Mouse (Mus musculus): ENCODE measurements around the gene Cacna2d1. TPM values are rescaled to one million over a fixed set of nuclear protein-coding genes. Genes with fewer than 3 reads are reported as not detected.

The Cacna2d1 gene
- polyA plus RNA-seq, 1 experiment from 2014 or later, result 20.3 TPM

GRCm38 (mm10) chr5:15985901-15986300, 51.4 kb downstream of the Cacna2d1 start:
- Histone ChIP-seq H3K27me3 (no peaks in the 10 kb centered on the region), H3K4me2 (no peak overlapping the region), H3K36me3 (no peaks in the 10 kb centered on the region), H3K27ac (no peak overlapping the region), H3K9me3 (no peaks in the 10 kb centered on the region), H3K4me1 (peaks cover 5% of the 10 kb centered on the region; the same call in 1 of the 2 replicates), H3K9ac (no peak overlapping the region), H3K4me3 (no peak overlapping the region)
- 59% methylated on average over 4 of the region's 4 CpGs for WGBS
- no peak for ATAC-seq (ENCODE audit: insufficient number of reproducible peaks, low FRiP score, low TSS enrichment, low read depth)

- H3K4me2 ChIP-seq, result no peak overlapping the region
- no peaks in the 10 kb centered on the region for H3K9me3 ChIP-seq
- no peak overlapping the region for H3K4me3 ChIP-seq
- H3K36me3 ChIP-seq, result no peaks in the 10 kb centered on the region
- WGBS, result 61% methylated on average over 12 of the region's 12 CpGs
- ATAC-seq (ENCODE audit: insufficient number of reproducible peaks, low FRiP score, low TSS enrichment, low read depth), result no peak
- H3K9ac ChIP-seq, result no peak overlapping the region
- no peak overlapping the region for H3K27ac ChIP-seq
- no peaks in the 10 kb centered on the region for H3K27me3 ChIP-seq
- no peaks in the 10 kb centered on the region for H3K4me1 ChIP-seq
These were observed 57.1 kb downstream of the Cacna2d1 start for GRCm38 (mm10) chr5:15991428-15992139.

GRCm38 (mm10) chr5:15993252-15993944, 58.9 kb downstream of the Cacna2d1 start:
- no peak for ATAC-seq (ENCODE audit: insufficient number of reproducible peaks, low FRiP score, low TSS enrichment, low read depth)
- Histone ChIP-seq H3K9ac (no peak overlapping the region), H3K36me3 (no peaks in the 10 kb centered on the region), H3K27ac (no peak overlapping the region), H3K27me3 (no peaks in the 10 kb centered on the region), H3K4me1 (no peaks in the 10 kb centered on the region), H3K9me3 (no peaks in the 10 kb centered on the region), H3K4me3 (no peak overlapping the region), H3K4me2 (no peak overlapping the region)
- 75% methylated on average over 4 of the region's 4 CpGs for WGBS

GRCm38 (mm10) chr5:15997190-15997589, 62.7 kb downstream of the Cacna2d1 start:
- no peak for ATAC-seq (ENCODE audit: insufficient number of reproducible peaks, low FRiP score, low TSS enrichment, low read depth)
- no peaks in the 10 kb centered on the region for H3K36me3 ChIP-seq
- H3K9me3 ChIP-seq, result no peaks in the 10 kb centered on the region
- H3K27ac ChIP-seq, result no peak overlapping the region
- no peaks in the 10 kb centered on the region for H3K4me1 ChIP-seq
- WGBS, result 86% methylated on average over 3 of the region's 3 CpGs
- no peaks in the 10 kb centered on the region for H3K27me3 ChIP-seq
- H3K9ac ChIP-seq, result no peak overlapping the region
- H3K4me2 ChIP-seq, result no peak overlapping the region
- no peak overlapping the region for H3K4me3 ChIP-seq

DNA sequence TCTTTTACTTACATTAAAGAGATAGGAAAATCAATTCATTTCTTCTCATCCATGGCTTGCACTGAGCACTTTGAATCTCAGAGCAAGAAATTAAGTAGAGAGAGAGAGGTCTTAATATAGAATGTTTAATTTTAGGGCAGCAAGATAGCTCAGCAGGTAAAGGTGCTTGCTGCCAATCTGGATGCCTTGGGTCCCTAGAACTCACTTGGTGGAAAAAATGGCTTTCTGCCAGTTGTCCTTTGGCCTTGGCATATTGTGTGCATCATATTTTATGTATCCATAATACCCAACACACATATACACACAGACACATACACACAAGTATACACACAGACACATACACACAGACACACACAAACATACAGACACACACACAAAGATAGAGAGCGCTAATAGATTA, 63.3 kb downstream of the Cacna2d1 start:
- no peak overlapping the region for H3K9ac ChIP-seq
- no peak for ATAC-seq (ENCODE audit: insufficient number of reproducible peaks, low FRiP score, low TSS enrichment, low read depth)
- H3K36me3 ChIP-seq, result no peaks in the 10 kb centered on the region
- no peak overlapping the region for H3K27ac ChIP-seq
- H3K9me3 ChIP-seq, result no peaks in the 10 kb centered on the region
- WGBS, result 96% methylated on average over 1 of the region's 1 CpGs
- H3K4me2 ChIP-seq, result no peak overlapping the region
- no peak overlapping the region for H3K4me3 ChIP-seq
- H3K27me3 ChIP-seq, result no peaks in the 10 kb centered on the region
- H3K4me1 ChIP-seq, result no peaks in the 10 kb centered on the region

DNA sequence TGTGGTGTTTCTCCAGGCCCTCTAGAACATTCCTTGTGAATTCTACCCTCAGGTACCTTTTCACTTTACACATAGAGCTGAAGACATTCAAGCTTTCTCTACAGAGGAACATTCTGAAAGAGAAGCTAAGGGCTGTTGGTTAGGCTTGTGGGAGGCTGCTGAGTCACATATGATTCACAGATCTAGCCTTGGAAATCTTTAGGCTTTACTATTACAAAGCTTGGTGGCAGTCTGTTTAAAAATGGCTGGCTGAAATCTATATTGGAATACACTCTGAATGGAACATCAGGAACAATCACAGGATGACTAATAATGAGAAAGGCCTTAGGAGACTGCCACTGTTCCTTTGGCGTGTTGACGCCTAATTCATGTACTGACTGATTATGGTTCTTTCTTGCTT, 66.4 kb downstream of the Cacna2d1 start:
- no peak overlapping the region for H3K27ac ChIP-seq
- no peak overlapping the region for H3K4me2 ChIP-seq
- no peak overlapping the region for H3K9ac ChIP-seq
- no peaks in the 10 kb centered on the region for H3K27me3 ChIP-seq
- WGBS, result 92% methylated on average over 2 of the region's 2 CpGs
- no peaks in the 10 kb centered on the region for H3K4me1 ChIP-seq
- no peak for ATAC-seq (ENCODE audit: insufficient number of reproducible peaks, low FRiP score, low TSS enrichment, low read depth)
- no peak overlapping the region for H3K4me3 ChIP-seq
- no peaks in the 10 kb centered on the region for H3K9me3 ChIP-seq
- no peaks in the 10 kb centered on the region for H3K36me3 ChIP-seq

- no peak overlapping the region for H3K27ac ChIP-seq
- H3K4me2 ChIP-seq, result no peak overlapping the region
- H3K9me3 ChIP-seq, result no peaks in the 10 kb centered on the region
- H3K4me1 ChIP-seq, result no peaks in the 10 kb centered on the region
- H3K27me3 ChIP-seq, result no peaks in the 10 kb centered on the region
- H3K9ac ChIP-seq, result no peak overlapping the region
- H3K36me3 ChIP-seq, result no peaks in the 10 kb centered on the region
- no peak for ATAC-seq (ENCODE audit: insufficient number of reproducible peaks, low FRiP score, low TSS enrichment, low read depth)
- H3K4me3 ChIP-seq, result no peak overlapping the region
- WGBS, result 29% methylated on average over 9 of the region's 9 CpGs
These were observed 68.1 kb downstream of the Cacna2d1 start for GRCm38 (mm10) chr5:16002431-16003063.

GRCm38 (mm10) chr5:16004305-16004704, 69.8 kb downstream of the Cacna2d1 start:
- no peak overlapping the region for H3K4me3 ChIP-seq
- no peaks in the 10 kb centered on the region for H3K27me3 ChIP-seq
- no peak for ATAC-seq (ENCODE audit: insufficient number of reproducible peaks, low FRiP score, low TSS enrichment, low read depth)
- no peaks in the 10 kb centered on the region for H3K9me3 ChIP-seq
- H3K36me3 ChIP-seq, result no peaks in the 10 kb centered on the region
- H3K9ac ChIP-seq, result no peak overlapping the region
- no peak overlapping the region for H3K4me2 ChIP-seq
- H3K27ac ChIP-seq, result no peak overlapping the region
- 57% methylated on average over 5 of the region's 6 CpGs for WGBS
- no peaks in the 10 kb centered on the region for H3K4me1 ChIP-seq

DNA sequence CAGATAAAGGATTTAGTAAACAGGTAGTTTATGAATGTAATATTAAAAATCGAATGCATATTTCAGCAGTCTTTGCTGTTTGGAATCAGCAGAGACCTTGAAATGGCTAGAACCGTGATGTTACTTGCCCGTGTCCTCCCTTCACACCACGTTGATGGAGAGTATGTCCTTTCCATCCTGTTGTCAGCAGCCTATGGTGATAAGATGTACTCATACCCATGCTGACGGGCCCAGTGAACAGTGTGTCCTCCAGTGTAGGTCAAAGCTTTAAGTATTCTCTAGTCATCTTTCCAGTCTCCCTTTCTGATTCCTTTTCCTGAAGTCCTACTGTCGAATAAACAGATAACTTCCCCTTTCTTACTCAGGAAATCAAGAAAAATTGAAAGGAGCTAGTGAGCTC, 72.5 kb downstream of the Cacna2d1 start:
- Histone ChIP-seq H3K36me3 (no peaks in the 10 kb centered on the region), H3K27me3 (no peaks in the 10 kb centered on the region), H3K4me1 (no peaks in the 10 kb centered on the region), H3K9me3 (no peaks in the 10 kb centered on the region), H3K4me3 (no peak overlapping the region), H3K27ac (no peak overlapping the region), H3K9ac (no peak overlapping the region), H3K4me2 (no peak overlapping the region)
- no peak for ATAC-seq (ENCODE audit: insufficient number of reproducible peaks, low FRiP score, low TSS enrichment, low read depth)
- whole genome bisulfite sequencing, result 89% methylated on average over 6 of the region's 6 CpGs

DNA sequence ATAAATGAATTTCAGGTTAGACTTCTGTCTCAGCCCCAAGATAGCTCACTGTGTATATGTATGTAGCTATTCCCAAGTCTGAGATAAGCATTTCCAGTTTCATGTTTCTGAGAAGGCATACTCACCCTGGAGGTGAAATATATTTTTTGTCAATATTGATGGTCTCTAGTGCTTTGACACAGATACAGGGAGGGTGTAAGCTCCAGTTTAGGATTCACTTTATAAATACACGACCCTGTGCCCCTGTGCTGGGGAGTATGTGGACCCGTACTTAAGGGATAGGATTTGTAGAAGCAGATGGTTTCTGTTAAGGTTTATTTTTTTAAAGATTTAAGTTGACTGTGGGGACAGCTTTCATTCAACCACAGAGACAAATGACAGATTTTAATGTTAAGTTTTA, 79.2 kb downstream of the Cacna2d1 start:
- H3K36me3 ChIP-seq, result no peaks in the 10 kb centered on the region
- no peak overlapping the region for H3K4me3 ChIP-seq
- H3K4me2 ChIP-seq, result no peak overlapping the region
- ATAC-seq (ENCODE audit: insufficient number of reproducible peaks, low FRiP score, low TSS enrichment, low read depth), result no peak
- no peak overlapping the region for H3K9ac ChIP-seq
- H3K27ac ChIP-seq, result no peak overlapping the region
- H3K27me3 ChIP-seq, result no peaks in the 10 kb centered on the region
- 37% methylated on average over 2 of the region's 2 CpGs for WGBS
- H3K4me1 ChIP-seq, result no peaks in the 10 kb centered on the region
- H3K9me3 ChIP-seq, result no peaks in the 10 kb centered on the region

GRCm38 (mm10) chr5:16014392-16014791, 79.9 kb downstream of the Cacna2d1 start:
- Histone ChIP-seq H3K4me3 (no peak overlapping the region), H3K27ac (no peak overlapping the region), H3K36me3 (no peaks in the 10 kb centered on the region), H3K9ac (no peak overlapping the region), H3K4me1 (no peaks in the 10 kb centered on the region), H3K27me3 (no peaks in the 10 kb centered on the region), H3K4me2 (no peak overlapping the region), H3K9me3 (no peaks in the 10 kb centered on the region)
- ATAC-seq (ENCODE audit: insufficient number of reproducible peaks, low FRiP score, low TSS enrichment, low read depth), result no peak
- WGBS, result 53% methylated on average over 2 of the region's 2 CpGs

DNA sequence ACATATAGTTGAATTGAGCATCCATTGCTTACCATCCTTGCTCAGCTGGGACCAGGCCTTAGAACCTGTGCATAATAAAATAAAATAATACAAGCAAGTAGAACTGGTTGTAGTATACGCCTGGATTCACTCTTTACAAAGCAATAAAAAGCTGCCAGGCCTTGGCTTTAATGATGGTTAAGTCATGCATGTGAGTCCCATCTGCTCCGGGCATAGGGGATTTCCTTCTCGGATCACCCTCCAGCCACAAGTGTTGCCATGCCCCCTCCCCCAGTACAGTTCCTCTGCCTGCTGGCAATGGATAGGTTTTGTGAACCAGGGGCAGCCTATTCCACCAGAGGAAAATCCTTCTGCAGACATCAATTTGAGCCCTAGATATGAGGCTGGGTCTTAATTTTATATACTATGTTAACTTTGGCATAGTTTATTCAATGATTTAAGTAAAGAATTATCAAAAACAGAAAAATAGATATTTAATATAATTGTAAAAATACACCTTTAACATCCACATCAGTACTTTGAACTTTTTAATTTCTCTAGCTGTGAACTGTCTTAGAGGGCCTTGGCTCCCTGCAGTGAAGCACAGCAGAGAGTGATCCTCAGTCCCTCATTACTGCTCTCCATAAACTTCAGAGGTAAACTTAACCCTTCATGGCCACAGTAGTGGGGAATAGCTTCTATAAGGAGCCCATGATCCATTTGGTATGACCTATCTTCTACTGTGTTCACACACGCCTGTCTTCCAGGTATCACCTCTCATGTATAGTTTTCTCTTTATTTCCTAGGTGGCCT, 90.3 kb downstream of the Cacna2d1 start:
- no peak for ATAC-seq (ENCODE audit: insufficient number of reproducible peaks, low FRiP score, low TSS enrichment, low read depth)

More for the DNA sequence above, 90.3 kb downstream of the Cacna2d1 start:
- Histone ChIP-seq H3K4me2 (no peak overlapping the region), H3K36me3 (no peaks in the 10 kb centered on the region), H3K27me3 (no peaks in the 10 kb centered on the region), H3K4me3 (no peak overlapping the region), H3K4me1 (no peaks in the 10 kb centered on the region), H3K9ac (no peak overlapping the region), H3K27ac (no peak overlapping the region), H3K9me3 (no peaks in the 10 kb centered on the region)
- 35% methylated on average over 4 of the region's 4 CpGs for WGBS
